Mouse (Mus musculus) megakaryocyte, embryonic 14.5 days (primary cell): ENCODE data around the gene Vegfa.

Source experiments
- FLI1 ChIP-seq: IDR thresholded peaks from 2 replicates; pipeline ENCODE4 v1.6.1; 2012; ENCODE audit warnings: low read length, inconsistent platforms, mixed read lengths
- GATA1 ChIP-seq: IDR thresholded peaks from 3 replicates; pipeline ENCODE4 v1.6.1; 2012; ENCODE audit warnings: mixed read lengths, low read length, inconsistent platforms, borderline replicate concordance

GRCm38 (mm10) chr17:46030731-46031620 is 1.2 kb downstream of the Vegfa start:
- TF ChIP-seq GATA1, result no peak
- TF ChIP-seq FLI1, result no peak
